Mouse (Mus musculus): ENCODE data around the gene Hjurp. TPM values are rescaled to one million over a fixed set of nuclear protein-coding genes. Genes with fewer than 3 reads are reported as not detected.

Hjurp gene
- polyA plus RNA-seq, 1 experiment from 2014 or later = 168 TPM

DNA sequence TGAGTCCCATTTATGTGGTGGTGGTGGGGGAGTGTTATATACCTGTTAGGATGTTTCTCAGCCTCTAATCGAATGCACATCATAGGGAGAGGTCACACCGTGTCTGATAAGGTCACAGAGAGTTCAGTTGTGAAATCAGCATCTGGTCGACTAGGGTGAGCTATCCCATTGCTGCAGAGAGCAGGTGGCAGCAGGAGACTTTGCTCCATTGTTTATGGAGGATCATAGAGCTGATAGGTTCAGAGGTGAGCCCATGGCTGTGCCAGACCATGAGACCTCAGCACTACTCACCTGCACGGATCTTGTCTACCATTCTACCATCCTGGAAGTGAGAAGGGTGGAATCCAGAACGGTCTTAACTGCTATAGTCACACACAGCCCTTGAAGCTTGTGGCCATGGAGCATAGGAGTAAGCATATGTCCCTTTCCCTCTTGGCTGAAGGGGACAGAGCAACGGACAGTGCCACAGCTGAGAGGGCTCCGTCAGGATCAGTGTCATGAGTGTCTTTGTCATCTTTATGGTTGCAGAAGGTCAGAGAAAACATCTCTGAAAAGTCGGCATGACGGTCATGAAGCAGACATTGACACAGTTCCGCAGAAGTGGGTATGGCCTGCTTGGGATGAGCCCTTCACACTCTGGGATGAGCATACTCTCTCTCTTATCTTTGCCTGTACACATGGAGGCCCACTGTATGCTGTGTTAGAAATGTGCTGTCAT, 7.0 kb upstream of the Hjurp start:
- H3K4me2 ChIP-seq = no peak overlapping the region
- 60% methylated on average over 10 of the region's 10 CpGs for WGBS
- no peak overlapping the region for H3K9ac ChIP-seq
- no peaks in the 10 kb centered on the region for H3K36me3 ChIP-seq
- H3K27me3 ChIP-seq = no peaks in the 10 kb centered on the region
- H3K9me3 ChIP-seq = peaks cover 5% of the 10 kb centered on the region; the same call in 1 of the 2 replicates
- no peaks in the 10 kb centered on the region for H3K4me1 ChIP-seq
- peak; percentile 28 for ATAC-seq (ENCODE audit: insufficient number of reproducible peaks, low FRiP score, low TSS enrichment, low read depth)
- H3K27ac ChIP-seq = no peak overlapping the region
- no peak overlapping the region for H3K4me3 ChIP-seq

DNA sequence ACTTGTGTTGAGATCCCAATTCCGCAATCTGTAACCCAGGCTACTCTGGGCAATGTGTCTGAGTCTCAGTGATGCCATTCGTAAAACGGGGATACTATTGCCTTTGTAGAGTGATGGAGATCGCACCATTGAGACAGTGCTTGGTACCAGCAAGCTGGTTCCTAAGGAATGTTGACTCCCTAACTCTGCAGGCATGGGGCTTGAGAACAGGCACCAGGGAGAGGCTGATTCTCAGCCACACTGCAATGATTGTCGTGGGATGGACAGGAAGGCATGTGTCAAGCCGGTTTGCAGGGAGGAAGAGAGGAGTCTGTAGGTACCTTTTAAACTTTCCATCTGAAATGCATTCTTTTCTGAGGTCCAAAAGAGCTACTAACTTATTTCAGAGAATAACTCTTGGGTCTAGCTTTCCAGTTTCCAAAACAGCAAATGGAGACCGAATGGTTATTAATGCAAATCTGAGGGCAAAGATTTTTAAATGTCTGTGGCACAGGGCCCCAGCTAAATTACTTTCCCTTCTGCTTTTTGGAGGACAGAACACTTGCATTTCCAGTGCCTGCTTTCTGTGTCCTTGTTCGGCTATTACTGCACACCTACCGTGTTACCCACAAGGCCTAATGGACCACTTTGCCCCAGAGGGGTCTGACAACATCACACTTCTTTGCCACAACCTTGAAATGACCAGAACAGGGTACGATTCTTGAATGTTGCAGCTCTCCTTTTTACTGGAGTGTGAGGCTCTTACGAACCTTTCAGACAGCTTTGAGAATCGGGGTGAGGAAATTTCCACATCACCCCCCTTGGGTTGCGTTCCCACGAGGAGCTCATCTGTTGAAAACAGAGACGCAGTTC, 6.2 kb upstream of the Hjurp start:
- 77% methylated on average over 15 of the region's 15 CpGs for WGBS
- no peak overlapping the region for H3K4me2 ChIP-seq

DNA sequence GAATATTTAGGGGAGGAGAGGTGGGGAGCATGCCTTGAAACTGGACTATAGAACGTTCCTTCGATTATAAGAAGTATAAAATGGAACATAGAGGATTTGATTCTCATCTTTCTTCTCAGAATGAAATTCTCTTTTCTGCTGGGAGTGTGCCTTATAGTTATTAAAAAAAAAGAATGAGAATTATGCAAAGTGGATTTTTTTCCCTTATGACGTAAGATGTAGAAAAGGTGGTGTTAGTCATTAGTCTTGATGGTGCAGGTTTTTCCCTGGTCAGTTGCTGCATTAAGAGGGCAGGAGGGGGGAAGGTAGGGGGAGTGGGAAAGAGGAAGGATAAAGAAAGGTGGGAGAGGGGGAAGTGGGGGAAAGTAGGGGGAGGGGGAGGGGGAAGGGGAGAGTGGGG, 4.9 kb upstream of the Hjurp start:
- Histone ChIP-seq H3K4me3 (no peak overlapping the region), H3K27ac (no peak overlapping the region), H3K4me2 (no peak overlapping the region), H3K36me3 (no peaks in the 10 kb centered on the region), H3K9ac (no peak overlapping the region), H3K9me3 (peaks cover 5% of the 10 kb centered on the region; the same call in 1 of the 2 replicates), H3K27me3 (no peaks in the 10 kb centered on the region), H3K4me1 (peaks cover 4% of the 10 kb centered on the region; the same call in 1 of the 2 replicates)
- 61% methylated on average over 3 of the region's 3 CpGs for WGBS
- ATAC-seq (ENCODE audit: insufficient number of reproducible peaks, low FRiP score, low TSS enrichment, low read depth) = no peak

More for the DNA sequence above, 6.2 kb upstream of the Hjurp start:
- Histone ChIP-seq H3K4me1 (no peaks in the 10 kb centered on the region), H3K4me3 (no peak overlapping the region), H3K9me3 (peaks cover 5% of the 10 kb centered on the region; the same call in 1 of the 2 replicates), H3K27ac (no peak overlapping the region), H3K9ac (no peak overlapping the region), H3K27me3 (no peaks in the 10 kb centered on the region), H3K36me3 (no peaks in the 10 kb centered on the region)
- no peak for ATAC-seq (ENCODE audit: insufficient number of reproducible peaks, low FRiP score, low TSS enrichment, low read depth)

DNA sequence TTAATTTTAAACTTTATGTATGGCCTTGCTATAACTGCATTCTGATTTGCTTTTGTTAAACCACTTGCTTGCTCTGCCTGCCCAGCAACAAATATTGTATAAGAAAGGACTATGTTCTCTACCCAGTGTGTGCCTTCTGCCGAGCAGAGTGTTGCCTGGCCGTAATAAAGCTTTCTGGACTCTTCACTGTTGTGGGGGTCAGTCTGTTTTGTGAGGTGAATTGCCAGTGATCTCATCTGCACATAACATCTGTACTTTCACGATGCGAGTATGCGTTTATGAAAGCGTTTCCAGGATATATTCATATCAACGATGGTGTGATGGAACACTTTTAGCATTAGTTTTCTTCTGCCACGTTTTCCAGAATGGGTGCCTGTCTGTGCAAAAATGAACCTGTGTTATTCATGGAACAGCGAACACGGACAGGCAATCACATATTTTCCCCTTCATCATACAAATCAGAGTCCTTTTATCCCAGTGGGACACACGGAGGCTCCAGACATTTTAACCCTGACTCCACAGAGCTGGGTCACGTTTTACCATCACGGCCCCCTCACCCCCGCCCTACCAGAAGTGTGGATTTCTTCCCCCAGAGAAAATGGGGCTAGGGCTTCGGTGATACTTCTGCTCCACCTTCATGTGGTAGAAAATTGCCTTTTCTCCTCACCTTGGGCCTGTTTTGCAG, 2.7 kb upstream of the Hjurp start:
- H3K27me3 ChIP-seq = no peaks in the 10 kb centered on the region
- no peak overlapping the region for H3K4me3 ChIP-seq
- H3K4me2 ChIP-seq = no peak overlapping the region
- H3K9me3 ChIP-seq = peaks cover 5% of the 10 kb centered on the region; the same call in 1 of the 2 replicates
- no peak for ATAC-seq (ENCODE audit: insufficient number of reproducible peaks, low FRiP score, low TSS enrichment, low read depth)
- WGBS = 73% methylated on average over 15 of the region's 15 CpGs
- peaks cover 22% of the 10 kb centered on the region for H3K4me1 ChIP-seq
- H3K9ac ChIP-seq = no peak overlapping the region
- H3K27ac ChIP-seq = no peak overlapping the region
- H3K36me3 ChIP-seq = peaks cover 9% of the 10 kb centered on the region; the same call in 1 of the 2 replicates

DNA sequence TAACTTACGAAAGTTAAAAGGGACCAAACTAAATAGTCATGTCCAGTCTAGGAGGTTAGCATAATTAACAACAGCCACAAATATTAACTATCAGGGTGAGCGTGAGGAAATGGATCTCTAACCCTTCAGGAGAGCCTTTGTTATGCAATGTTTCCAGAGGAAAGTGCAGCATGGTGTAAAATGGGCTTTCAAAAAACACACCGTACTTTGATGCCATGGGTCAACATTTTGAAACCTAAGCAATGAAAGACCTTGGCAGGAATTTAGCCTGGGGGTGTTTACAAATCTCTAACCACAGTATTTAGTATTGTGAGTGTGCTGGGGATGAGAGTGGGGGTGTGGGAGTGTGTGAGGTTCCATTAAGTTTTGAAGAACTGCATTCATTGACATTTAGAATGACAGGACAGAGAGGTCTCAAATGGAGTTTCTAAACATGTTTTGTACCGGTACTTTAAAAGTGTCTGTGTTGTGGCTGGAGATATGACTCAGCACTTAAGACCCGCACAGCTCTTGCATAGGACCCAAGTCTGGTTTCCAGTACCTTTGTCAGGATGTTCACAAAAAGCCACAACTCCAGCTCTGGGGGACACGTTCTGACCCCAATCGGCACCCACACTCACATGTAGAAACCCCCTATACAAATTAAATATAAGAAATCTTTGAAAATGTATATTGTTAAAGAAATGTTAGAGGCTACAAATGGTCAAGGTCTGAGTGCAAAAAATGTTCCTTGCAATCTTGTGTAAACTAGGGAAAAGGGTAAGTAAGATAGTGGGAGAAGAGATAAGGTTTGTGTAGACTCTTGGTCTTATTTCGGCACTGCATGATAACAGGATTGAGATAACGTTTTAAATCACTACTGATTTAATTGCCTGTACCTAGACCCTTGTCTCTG, 1.9 kb upstream of the Hjurp start:
- 66% methylated on average over 9 of the region's 9 CpGs for WGBS
- Histone ChIP-seq H3K27ac (no peak overlapping the region), H3K4me1 (peaks cover 25% of the 10 kb centered on the region), H3K4me3 (no peak overlapping the region), H3K9ac (no peak overlapping the region), H3K36me3 (peaks cover 17% of the 10 kb centered on the region), H3K27me3 (no peaks in the 10 kb centered on the region), H3K4me2 (no peak overlapping the region), H3K9me3 (no peaks in the 10 kb centered on the region)
- no peak for ATAC-seq (ENCODE audit: insufficient number of reproducible peaks, low FRiP score, low TSS enrichment, low read depth)

DNA sequence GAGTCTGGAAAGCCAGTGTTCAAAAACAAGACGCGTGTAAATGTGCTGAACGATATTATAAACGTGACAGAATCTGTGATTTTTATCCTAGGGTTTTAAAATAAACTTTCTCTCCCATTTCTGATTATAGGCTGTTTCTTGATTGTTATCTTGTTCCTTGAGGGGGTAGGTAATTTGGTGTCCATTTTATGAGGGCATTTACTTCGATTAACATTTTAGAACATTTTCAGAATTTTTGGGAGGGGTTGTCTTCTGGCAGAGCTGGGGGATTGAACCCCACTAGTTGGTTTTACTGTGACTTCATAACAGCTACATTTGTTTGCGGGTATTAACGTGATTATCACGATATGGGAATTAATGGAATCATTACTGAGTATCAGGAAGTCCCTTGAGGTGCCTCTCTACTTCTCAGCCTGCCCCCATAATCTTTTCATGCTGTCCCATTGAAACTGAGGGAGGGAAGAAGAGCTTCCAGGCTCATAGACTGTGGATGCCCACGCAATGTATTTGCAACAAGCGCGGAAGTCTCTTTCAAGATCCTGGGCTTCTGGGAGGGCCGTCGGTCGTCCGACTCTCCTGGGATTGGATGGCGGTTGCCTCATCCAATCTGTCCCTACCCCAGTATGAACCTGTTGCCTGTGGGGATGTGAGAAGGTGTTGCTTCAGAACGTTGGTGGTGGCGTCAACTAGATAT, 532 bp upstream of the Hjurp start:
- ATAC-seq (ENCODE audit: insufficient number of reproducible peaks, low FRiP score, low TSS enrichment, low read depth) = no peak
- peaks cover 29% of the 10 kb centered on the region for H3K36me3 ChIP-seq
- 64% methylated on average over 18 of the region's 18 CpGs for WGBS
- H3K9ac ChIP-seq = peak overlapping the region; percentile 54; the same call in 1 of the 2 replicates
- H3K4me2 ChIP-seq = peak overlapping the region; percentile 54
- no peaks in the 10 kb centered on the region for H3K27me3 ChIP-seq
- H3K9me3 ChIP-seq = no peaks in the 10 kb centered on the region
- H3K4me3 ChIP-seq = peak overlapping the region; percentile 45
- H3K4me1 ChIP-seq = peaks cover 25% of the 10 kb centered on the region
- H3K27ac ChIP-seq = peak overlapping the region; percentile 84

DNA sequence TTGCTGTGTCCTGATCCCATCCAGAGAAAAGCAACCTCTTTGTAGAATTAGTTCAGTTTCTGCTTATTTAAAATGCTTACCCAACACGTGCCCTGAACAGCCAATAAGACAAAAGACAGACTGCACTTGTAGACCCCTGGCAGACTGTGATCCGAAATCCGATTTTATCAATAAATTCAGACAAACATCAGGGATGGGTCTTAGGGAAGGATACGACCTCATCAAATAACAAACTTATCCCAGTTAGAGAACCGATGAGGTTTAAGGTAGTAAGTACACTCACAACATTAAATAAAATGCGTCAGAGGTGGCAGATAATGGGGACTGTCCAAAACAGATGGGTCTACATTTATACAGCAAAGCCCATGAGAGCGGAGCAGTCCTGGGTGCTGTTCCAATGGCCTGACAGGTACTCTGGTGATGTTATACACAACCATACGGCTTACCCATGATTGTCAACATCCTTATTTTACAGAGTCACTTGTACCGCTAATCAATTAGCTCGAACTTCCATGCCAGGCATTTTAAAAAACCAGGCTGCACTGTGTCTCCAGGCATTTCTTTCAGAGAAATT, 822 bp downstream of the Hjurp start:
- Histone ChIP-seq H3K36me3 (peaks cover 40% of the 10 kb centered on the region), H3K4me1 (peaks cover 25% of the 10 kb centered on the region), H3K9me3 (no peaks in the 10 kb centered on the region), H3K4me3 (peak overlapping the region; percentile 45), H3K4me2 (peak overlapping the region; percentile 54), H3K9ac (peak overlapping the region; percentile 54), H3K27me3 (no peaks in the 10 kb centered on the region), H3K27ac (peak overlapping the region; percentile 84)
- no peak for ATAC-seq (ENCODE audit: insufficient number of reproducible peaks, low FRiP score, low TSS enrichment, low read depth)
- 23% methylated on average over 10 of the region's 10 CpGs for WGBS

DNA sequence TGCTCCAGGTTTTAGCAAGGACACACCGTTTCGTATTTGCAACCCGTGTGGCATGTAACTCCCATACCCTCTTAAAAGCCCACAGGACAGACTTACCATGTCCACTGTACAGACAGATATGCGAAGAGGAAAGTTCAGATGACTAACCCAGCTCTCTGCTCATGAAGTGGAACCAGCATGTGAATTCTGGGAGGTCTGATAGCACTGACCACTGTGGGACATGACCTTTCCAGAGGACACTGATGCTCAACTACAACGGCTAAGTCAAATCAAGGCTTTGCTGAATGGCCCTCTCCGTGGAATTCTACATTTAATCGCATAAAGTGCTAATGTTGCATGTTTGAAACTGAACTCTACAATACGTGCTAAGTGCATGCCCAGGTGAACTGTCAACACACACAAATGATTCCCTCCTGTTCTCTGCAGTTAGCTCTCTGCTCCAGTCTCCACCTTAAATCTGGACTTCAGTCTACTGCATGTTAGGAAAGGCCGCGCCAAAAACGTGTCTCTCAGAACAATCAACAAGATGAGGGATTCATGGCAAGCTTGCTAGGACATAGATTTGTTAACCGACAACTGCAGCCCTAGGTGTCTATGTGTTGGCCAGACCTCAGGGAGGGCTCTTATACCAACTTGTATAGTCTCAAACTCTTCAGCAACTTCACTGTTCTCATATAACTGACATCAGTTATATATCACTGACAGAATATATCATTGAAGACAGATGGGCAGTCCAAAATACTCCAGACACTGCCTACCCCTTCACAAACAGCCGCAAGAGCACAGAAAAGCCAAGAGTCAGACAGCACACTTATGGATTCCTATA, 1.5 kb downstream of the Hjurp start:
- H3K9ac ChIP-seq = peak overlapping the region; percentile 54; the same call in 1 of the 2 replicates
- H3K9me3 ChIP-seq = no peaks in the 10 kb centered on the region
- 64% methylated on average over 13 of the region's 13 CpGs for WGBS
- H3K4me1 ChIP-seq = peaks cover 25% of the 10 kb centered on the region
- ATAC-seq (ENCODE audit: insufficient number of reproducible peaks, low FRiP score, low TSS enrichment, low read depth) = no peak
- peak overlapping the region; percentile 54 for H3K4me2 ChIP-seq
- no peaks in the 10 kb centered on the region for H3K27me3 ChIP-seq
- no peak overlapping the region for H3K27ac ChIP-seq
- H3K4me3 ChIP-seq = peak overlapping the region; percentile 45
- H3K36me3 ChIP-seq = peaks cover 45% of the 10 kb centered on the region

DNA sequence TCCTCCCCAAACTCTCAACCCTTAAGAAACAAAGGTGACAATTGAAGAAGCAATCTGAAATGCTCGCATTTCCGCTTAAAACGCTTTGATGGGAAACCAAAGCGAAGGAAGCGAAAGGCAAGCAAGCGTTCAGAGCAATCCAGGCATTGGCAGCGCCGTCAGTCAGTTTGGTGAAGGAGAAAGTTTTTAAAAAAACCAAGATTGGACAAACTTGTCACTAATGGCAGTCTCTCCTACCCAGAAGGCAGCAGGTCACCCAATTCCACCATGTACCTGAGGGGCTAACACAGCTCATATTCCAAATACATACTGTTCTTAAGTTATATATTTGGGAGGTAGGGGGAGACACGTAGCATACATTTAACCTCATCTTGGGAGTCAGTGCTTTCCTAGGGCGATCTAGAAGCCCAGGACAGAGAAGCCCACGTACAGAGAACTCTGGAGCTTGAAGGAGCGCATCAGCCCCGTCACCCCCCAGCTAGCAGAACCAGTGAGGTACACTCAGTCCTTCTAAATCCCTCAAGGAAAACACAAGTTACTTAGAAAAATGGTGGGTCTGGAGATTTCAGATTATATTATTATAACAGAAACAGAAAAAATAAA, 2.3 kb downstream of the Hjurp start:
- peaks cover 45% of the 10 kb centered on the region for H3K36me3 ChIP-seq
- 0 out of 2 replicates have a peak overlapping the region, but pooled peaks have one; percentile 0 for H3K9ac ChIP-seq
- no peaks in the 10 kb centered on the region for H3K9me3 ChIP-seq
- H3K4me3 ChIP-seq = no peak overlapping the region
- peaks cover 25% of the 10 kb centered on the region for H3K4me1 ChIP-seq
- H3K27me3 ChIP-seq = no peaks in the 10 kb centered on the region
- H3K4me2 ChIP-seq = no peak overlapping the region
- 68% methylated on average over 13 of the region's 13 CpGs for WGBS
- no peak for ATAC-seq (ENCODE audit: insufficient number of reproducible peaks, low FRiP score, low TSS enrichment, low read depth)
- H3K27ac ChIP-seq = no peak overlapping the region

All from limb, embryonic 15.5 days (tissue).